Mouse (Mus musculus) E14TG2a.4 (cell line): ENCODE results near the gene Tmem101.

Experiments
- CTCF ChIP-seq: conservative IDR thresholded peaks from 2 replicates; pipeline ENCODE4 v1.5.1; 2014; ENCODE audit warnings: low read length
- NANOG ChIP-seq: IDR thresholded peaks from 2 replicates; pipeline ENCODE4 v1.6.1; 2014; ENCODE audit warnings: borderline replicate concordance, low read length, mixed read lengths
- POU5F1 ChIP-seq: IDR thresholded peaks from 2 replicates; pipeline ENCODE4 v1.6.1; 2014; ENCODE audit warnings: low read length, borderline replicate concordance

GRCm38 (mm10) chr11:102145471-102146001, 10.7 kb downstream of the Tmem101 start, which contains the start of gene Nags:
- no peak for TF ChIP-seq CTCF
- TF ChIP-seq NANOG, result no peak
- TF ChIP-seq POU5F1, result no peak
